Mouse (Mus musculus) layer of hippocampus, adult 9-11 months (tissue): ENCODE measurements around the gene Trappc6a.
"Not testable (repeated sequence)": the region's sequence is repeated elsewhere in the genome, so short reads cannot be mapped to it uniquely, and the experiment has no call there.

ENCODE experiments used
- DNase-seq: peaks from one replicate; pipeline ENCODE4 v3.0.0; 2022

The Trappc6a gene

GRCm38 (mm10) chr7:19491731-19492130 is 16.5 kb upstream of the Trappc6a start:
- no peak for DNase-seq

- DNase-seq: no peak
Measured at GRCm38 (mm10) chr7:19494751-19495474, 13.3 kb upstream of the Trappc6a start.

- no peak for DNase-seq
Measured at GRCm38 (mm10) chr7:19495521-19496213, 12.5 kb upstream of the Trappc6a start.

- no peak for DNase-seq
Measured at GRCm38 (mm10) chr7:19496214-19496555, 12.0 kb upstream of the Trappc6a start.

GRCm38 (mm10) chr7:19498326-19498725 is 9.9 kb upstream of the Trappc6a start:
- DNase-seq: no peak

GRCm38 (mm10) chr7:19500420-19501363 is 7.5 kb upstream of the Trappc6a start:
- no peak for DNase-seq

- no peak for DNase-seq
Measured at GRCm38 (mm10) chr7:19501658-19502057, 6.5 kb upstream of the Trappc6a start.

- no peak for DNase-seq
Measured at GRCm38 (mm10) chr7:19503481-19504068, 4.6 kb upstream of the Trappc6a start.

GRCm38 (mm10) chr7:19506326-19506725 is 1.9 kb upstream of the Trappc6a start:
- DNase-seq: no peak

- DNase-seq: no peak
Measured at GRCm38 (mm10) chr7:19506969-19507611, 1.1 kb upstream of the Trappc6a start.

- DNase-seq: no peak
Measured at GRCm38 (mm10) chr7:19507612-19507981, 598 bp upstream of the Trappc6a start.

- no peak for DNase-seq
Measured at GRCm38 (mm10) chr7:19508924-19509568, 851 bp downstream of the Trappc6a start.

GRCm38 (mm10) chr7:19509786-19510185 is 1.6 kb downstream of the Trappc6a start:
- DNase-seq: no peak

- not testable (repeated sequence) for DNase-seq
Measured at GRCm38 (mm10) chr7:19511934-19512333, 3.7 kb downstream of the Trappc6a start.

- DNase-seq: no peak
Measured at GRCm38 (mm10) chr7:19512353-19512752, 4.2 kb downstream of the Trappc6a start.

GRCm38 (mm10) chr7:19517652-19518365 is 9.6 kb downstream of the Trappc6a start, which contains the start of gene Nkpd1:
Gene Nkpd1 (plus strand): TSS chr7:19517838.
- no peak for DNase-seq

- DNase-seq: no peak
Measured at GRCm38 (mm10) chr7:19520032-19520431, 11.8 kb downstream of the Trappc6a start.

- DNase-seq: no peak
Measured at GRCm38 (mm10) chr7:19523017-19523756, 15.0 kb downstream of the Trappc6a start.

- DNase-seq: peak; percentile 58
Measured at GRCm38 (mm10) chr7:19523757-19524419, 15.7 kb downstream of the Trappc6a start.
